Mouse (Mus musculus) limb, embryonic 14.5 days (tissue): Measurements from ENCODE around the gene Tcp1. TPM values are rescaled to one million over a fixed set of nuclear protein-coding genes. Genes with fewer than 3 reads are reported as not detected.
A peak's percentile ranks its signal among the peaks of the same experiment; 100 is the strongest.

Experiments
- ATAC-seq: fragments of 200-750 bp; cut with Nextera tagmentation; 2 replicates; pipeline ENCODE4 v1.8.0; 2017; ENCODE audit warnings: low read depth, moderate number of reproducible peaks, moderate TSS enrichment; ENCODE audit not compliant: low FRiP score
- DNase-seq: peaks from one replicate; pipeline ENCODE4 v3.0.0-alpha.2; 2015; ENCODE audit warnings: low spot score
- H3K27ac ChIP-seq: fragments of 300-500 bp; sonication (generic); replicated peaks from 2 replicates; pipeline ENCODE4 v1.5.1; 2014; ENCODE audit warnings: low read depth, mild to moderate bottlenecking, low read length, moderate library complexity, mixed read lengths
- H3K27me3 ChIP-seq: fragments of 300-500 bp; sonication (generic); 2 replicates; pipeline ENCODE4 v1.6.1; 2014; ENCODE audit warnings: low read length, mixed read lengths; ENCODE audit not compliant: control insufficient read depth, insufficient read depth
- H3K36me3 ChIP-seq: fragments of 300-500 bp; sonication (generic); 2 replicates; pipeline ENCODE4 v1.6.1; 2014; ENCODE audit warnings: mild to moderate bottlenecking, low read length, moderate library complexity, mixed read lengths; ENCODE audit not compliant: control insufficient read depth, insufficient read depth
- H3K4me1 ChIP-seq: fragments of 300-500 bp; sonication (generic); 2 replicates; pipeline ENCODE4 v1.6.1; 2014; ENCODE audit warnings: antibody characterized with exemption, low read length, mixed read lengths; ENCODE audit not compliant: control insufficient read depth, insufficient read depth
- H3K4me2 ChIP-seq: fragments of 300-500 bp; sonication (generic); replicated peaks from 2 replicates; pipeline ENCODE4 v1.6.1; 2014; ENCODE audit warnings: low read depth, mild to moderate bottlenecking, low read length, moderate library complexity; ENCODE audit not compliant: severe bottlenecking
- H3K4me3 ChIP-seq: fragments of 300-500 bp; sonication (generic); replicated peaks from 2 replicates; pipeline ENCODE4 v1.5.1; 2014; ENCODE audit warnings: low read length
- H3K9ac ChIP-seq: fragments of 300-500 bp; sonication (generic); 2 replicates; pipeline ENCODE4 v1.6.1; 2014; ENCODE audit warnings: mild to moderate bottlenecking, low read depth, low read length, moderate library complexity; ENCODE audit not compliant: severe bottlenecking
- H3K9me3 ChIP-seq: fragments of 300-500 bp; sonication (generic); 2 replicates; pipeline ENCODE4 v1.6.1; 2016; ENCODE audit warnings: low read length; ENCODE audit not compliant: control insufficient read depth
- POLR2A ChIP-seq: fragments of 200-500 bp; IDR thresholded peaks from 2 replicates; pipeline ENCODE4 v1.8.0; 2012; ENCODE audit warnings: inconsistent platforms, mild to moderate bottlenecking, moderate library complexity, borderline replicate concordance; ENCODE audit not compliant: insufficient read depth, insufficient read length; ENCODE audit errors: extremely low read depth
- WGBS: fragments of 180-500 bp; shearing (Covaris S2); extraction: QIAGEN DNeasy Blood & Tissue Kit; methylation state at CpG from one replicate; pipeline ENCODE4 v1.1.7; 2014; 5-methylcytosine and 5-hydroxymethylcytosine counted together
- polyA plus RNA-seq, 2 experiments: library from polyadenylated mRNA; depleted of rRNA in 1 of 2; stranded (reverse) in 1 of 2; unstranded in 1 of 2; fragments of >200 nt; fragmentation: Nextera tagmentation in 1 of 2; extraction: Ambion mirVana in 1 of 2; gene quantifications; 2 replicates each; pipeline versions ENCODE4 v1.2.1 to v1.2.3; 2012 to 2014

The Tcp1 gene
- 184 and 212 TPM in 2 replicates for polyA plus RNA-seq (2012; rRNA removed)
- polyA plus RNA-seq (2014; fragmentation: Nextera tagmentation; extraction: Ambion mirVana), result 386 and 395 TPM in 2 replicates

- no peaks in the 10 kb centered on the region for H3K9me3 ChIP-seq
- H3K27me3 ChIP-seq, result no peaks in the 10 kb centered on the region
- no peak for ATAC-seq
- WGBS, result under 1% methylated on average over 18 of the region's 18 CpGs
- peak within 1 kb of the TSS; percentile 94 for H3K4me3 ChIP-seq
- no peak for TF ChIP-seq POLR2A
- peaks cover 9% of the 10 kb centered on the region; the same call in 1 of the 2 replicates for H3K4me1 ChIP-seq
- H3K27ac ChIP-seq, result peak within 1 kb of the TSS; percentile 93
- peak within 1 kb of the TSS; percentile 99 for H3K9ac ChIP-seq
- H3K36me3 ChIP-seq, result peaks cover 61% of the 10 kb centered on the region
- H3K4me2 ChIP-seq, result peak within 1 kb of the TSS; percentile 84
- DNase-seq, result no peak
Observed at GRCm38 (mm10) chr17:12915488-12915880, at the start of gene Tcp1. Gene Tcp1, plus strand, starts transcription at chr17:12915701.

- H3K27me3 ChIP-seq, result no peaks in the 10 kb centered on the region
- no peaks in the 10 kb centered on the region for H3K9me3 ChIP-seq
- ATAC-seq (no peak), DNase-seq (no peak)
- no peak overlapping the region for H3K4me3 ChIP-seq
- H3K4me2 ChIP-seq, result no peak overlapping the region
- H3K9ac ChIP-seq, result no peak overlapping the region
- peaks cover 15% of the 10 kb centered on the region for H3K4me1 ChIP-seq
- TF ChIP-seq POLR2A, result no peak
- H3K36me3 ChIP-seq, result no peaks in the 10 kb centered on the region
- WGBS, result 75% methylated on average over 10 of the region's 10 CpGs
- H3K27ac ChIP-seq, result no peak overlapping the region
Observed at GRCm38 (mm10) chr17:12866853-12867252, 48.6 kb upstream of the Tcp1 start.

GRCm38 (mm10) chr17:12868043-12868442 lies 47.5 kb upstream of the Tcp1 start, which contains the start of gene Mas1:
Gene Mas1, minus strand, starts transcription at chr17:12868143.
- ATAC-seq (no peak), DNase-seq (no peak)
- H3K4me1 ChIP-seq, result peaks cover 23% of the 10 kb centered on the region
- H3K4me3 ChIP-seq, result no peak within 1 kb of the TSS
- 37% methylated on average over 2 of the region's 2 CpGs for WGBS
- H3K36me3 ChIP-seq, result no peaks in the 10 kb centered on the region
- H3K9ac ChIP-seq, result no peak within 1 kb of the TSS
- peak within 1 kb of the TSS; percentile 65; the same call in 1 of the 2 replicates for H3K27ac ChIP-seq
- no peak for TF ChIP-seq POLR2A
- no peaks in the 10 kb centered on the region for H3K27me3 ChIP-seq
- no peak within 1 kb of the TSS for H3K4me2 ChIP-seq
- H3K9me3 ChIP-seq, result no peaks in the 10 kb centered on the region

DNA sequence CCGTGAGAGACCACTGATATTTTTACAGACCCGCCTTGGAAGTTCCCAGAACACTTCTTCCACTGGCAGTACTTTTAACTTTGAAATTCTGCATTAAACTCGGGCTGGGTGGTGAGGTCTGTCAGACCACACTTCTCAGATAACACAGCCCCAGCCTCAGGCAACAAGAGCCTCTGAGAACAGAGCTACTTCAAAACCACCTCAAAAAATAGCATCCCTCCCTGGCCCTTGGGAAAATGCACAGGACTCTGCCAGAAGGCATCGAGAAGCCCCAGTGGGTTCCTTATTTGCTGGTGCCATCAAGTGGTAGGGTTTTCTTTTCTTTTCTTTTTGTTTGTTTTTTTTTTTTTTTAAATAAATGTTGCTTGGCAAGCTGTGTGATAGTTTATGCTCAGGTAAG lies 46.9 kb upstream of the Tcp1 start:
- Histone ChIP-seq H3K27me3 (no peaks in the 10 kb centered on the region), H3K9ac (no peak overlapping the region), H3K4me3 (no peak overlapping the region), H3K27ac (peak overlapping the region; percentile 65; the same call in 1 of the 2 replicates), H3K36me3 (no peaks in the 10 kb centered on the region), H3K9me3 (no peaks in the 10 kb centered on the region), H3K4me2 (no peak overlapping the region), H3K4me1 (peaks cover 26% of the 10 kb centered on the region)
- no peak for TF ChIP-seq POLR2A
- no peak for DNase-seq
- WGBS, result 2% methylated on average over 4 of the region's 4 CpGs
- ATAC-seq, result peak; percentile 20

DNA sequence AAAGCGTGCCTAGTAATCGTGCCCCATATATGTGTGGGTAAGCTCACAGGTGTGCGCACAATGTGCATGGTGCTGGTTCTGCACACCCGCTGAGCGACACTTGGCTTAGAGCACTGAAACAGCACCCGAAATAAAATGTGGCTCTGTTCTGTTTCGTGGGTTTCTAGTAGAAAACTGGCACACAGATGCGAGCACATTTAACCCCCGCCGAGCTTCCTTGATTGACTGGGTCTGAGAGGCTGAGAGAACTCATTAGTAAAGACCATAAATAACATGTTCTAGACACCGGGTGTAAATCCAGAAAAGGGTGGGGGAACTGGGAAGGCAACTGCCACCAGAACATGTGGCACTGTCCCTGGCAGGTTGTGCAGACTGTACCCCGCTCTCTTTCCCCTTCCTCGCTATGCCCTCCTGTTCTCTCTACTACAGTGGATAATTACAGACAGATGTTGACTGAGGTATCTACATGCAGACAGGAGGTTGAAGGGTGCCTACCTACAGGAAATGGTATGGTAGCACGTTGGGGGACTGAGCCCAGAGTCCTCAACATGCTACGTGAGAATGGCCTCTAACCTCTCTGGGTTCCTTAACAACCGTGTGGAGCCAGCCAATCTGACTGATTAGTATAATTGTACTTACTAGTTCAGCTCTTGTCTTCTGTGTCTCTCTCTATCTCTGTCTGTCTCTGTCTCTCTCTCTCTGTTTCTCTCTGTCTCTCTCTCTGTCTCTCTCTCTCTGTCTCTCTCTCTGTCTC lies 43.0 kb upstream of the Tcp1 start:
- H3K4me3 ChIP-seq, result no peak overlapping the region
- 22% methylated on average over 16 of the region's 16 CpGs for WGBS
- peak; percentile 23; the same call in 1 of the 2 replicates for ATAC-seq
- H3K9me3 ChIP-seq, result no peaks in the 10 kb centered on the region
- H3K4me2 ChIP-seq, result peak overlapping the region; percentile 30; the same call in 1 of the 2 replicates
- H3K27me3 ChIP-seq, result no peaks in the 10 kb centered on the region
- no peak overlapping the region for H3K9ac ChIP-seq
- peak; percentile 22 for DNase-seq
- no peak overlapping the region for H3K27ac ChIP-seq
- H3K4me1 ChIP-seq, result peaks cover 26% of the 10 kb centered on the region
- no peak for TF ChIP-seq POLR2A
- H3K36me3 ChIP-seq, result no peaks in the 10 kb centered on the region
